Mouse (Mus musculus) mouse embryonic stem cell (cell line): ENCODE results near the gene Gpr6.

Experiments
- in situ Hi-C, 2 experiments: fragments of 300-500 bp; cut with MboI; formaldehyde crosslinking; loops; 1 replicate in 1 of 2; 3 replicates in 1 of 2; pipeline ENCODE4 v1.14.3; 2019 to 2020; ENCODE audit warnings: low sequenced_read_pairs in 2 of 2, low pct_unique_long_range_greater_than_20kb in 1 of 2, mixed read lengths in 1 of 2; ENCODE audit not compliant: unreplicated experiment in 1 of 2

Gene Gpr6

DNA sequence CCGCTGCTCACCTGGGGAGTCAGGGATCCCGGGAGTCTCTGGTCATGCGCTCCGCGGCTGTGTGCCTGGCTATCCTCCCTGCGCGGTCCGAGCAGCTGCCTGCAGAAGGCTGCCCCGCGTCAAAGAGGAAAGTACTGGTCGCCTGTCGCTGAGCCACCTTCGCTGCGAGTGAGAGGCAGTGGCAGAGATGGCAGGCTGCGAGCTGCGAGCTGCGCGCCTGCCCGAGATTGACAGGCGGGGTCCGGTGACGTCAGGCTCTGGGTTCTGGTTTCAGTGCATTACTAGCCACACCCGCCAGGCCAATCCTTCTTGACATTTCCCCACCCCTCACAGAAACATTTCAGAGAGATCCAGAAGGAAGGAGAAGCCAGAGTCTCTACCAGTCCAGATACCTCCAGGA lies at the start of gene Gpr6:
Gpr6 (minus strand) TSS at position 170 of the 400 bp plus-strand sequence.
- in situ Hi-C loops: no loop called here

DNA sequence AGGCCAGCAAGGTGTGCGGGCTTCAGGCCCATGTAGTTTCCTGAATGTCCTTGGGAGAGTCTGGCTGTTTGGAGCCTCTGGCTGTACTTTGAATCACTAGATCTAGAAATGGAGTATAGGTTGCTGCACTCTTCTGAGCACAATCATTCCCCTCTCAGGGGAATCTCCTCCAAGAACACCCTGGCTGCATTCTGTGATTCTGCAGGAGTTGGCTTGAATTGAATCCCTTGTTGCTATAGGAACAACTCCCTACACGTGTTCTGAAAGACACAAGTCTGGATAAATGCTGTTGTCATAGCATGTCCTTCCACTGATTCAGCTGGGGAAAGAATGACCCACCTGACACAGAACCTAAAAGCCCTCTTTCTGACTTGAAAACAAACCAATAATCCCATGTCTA lies 28.0 kb upstream of the Gpr6 start:
- in situ Hi-C loops: no loop called here

DNA sequence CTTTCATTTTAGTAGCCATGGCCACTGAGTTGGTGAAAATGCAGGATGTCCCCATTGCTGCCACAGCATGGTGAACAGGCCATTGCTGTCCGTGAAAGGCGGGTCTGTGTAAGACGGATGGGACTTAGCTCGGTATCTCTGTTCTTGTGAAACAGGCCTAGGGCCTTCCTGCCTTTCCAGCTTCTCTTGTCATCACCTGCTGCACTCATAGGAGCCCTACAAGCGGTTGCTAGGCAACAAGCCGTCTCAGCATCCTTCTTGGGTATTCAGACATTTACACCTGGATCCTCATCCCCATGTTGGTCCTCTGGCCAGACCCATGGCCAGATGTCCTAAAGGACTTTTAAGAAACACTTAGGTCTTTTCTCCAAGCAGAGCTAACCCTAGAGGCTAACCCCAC lies 26.1 kb upstream of the Gpr6 start:
- in situ Hi-C loops: no loop called here

DNA sequence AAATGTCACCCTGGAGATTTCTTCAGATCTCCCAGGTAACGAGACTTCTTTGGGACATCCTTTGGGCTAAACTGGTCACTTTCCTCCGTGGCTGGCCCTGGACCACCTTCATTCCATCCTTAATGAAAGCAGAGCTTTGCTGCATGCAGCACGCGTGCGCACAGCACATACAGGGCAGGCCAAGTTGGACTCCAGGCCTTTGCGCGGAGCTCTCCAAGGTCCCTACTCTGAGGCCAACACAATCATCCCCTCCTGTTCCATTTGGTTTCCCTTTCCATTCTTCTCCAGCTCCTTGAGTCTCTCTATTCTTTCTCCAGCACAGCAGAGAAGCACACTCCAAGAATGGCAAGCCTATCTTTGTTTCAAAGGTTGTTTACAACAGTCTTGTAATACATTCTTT lies 16.8 kb upstream of the Gpr6 start:
- in situ Hi-C loops: no loop called here

DNA sequence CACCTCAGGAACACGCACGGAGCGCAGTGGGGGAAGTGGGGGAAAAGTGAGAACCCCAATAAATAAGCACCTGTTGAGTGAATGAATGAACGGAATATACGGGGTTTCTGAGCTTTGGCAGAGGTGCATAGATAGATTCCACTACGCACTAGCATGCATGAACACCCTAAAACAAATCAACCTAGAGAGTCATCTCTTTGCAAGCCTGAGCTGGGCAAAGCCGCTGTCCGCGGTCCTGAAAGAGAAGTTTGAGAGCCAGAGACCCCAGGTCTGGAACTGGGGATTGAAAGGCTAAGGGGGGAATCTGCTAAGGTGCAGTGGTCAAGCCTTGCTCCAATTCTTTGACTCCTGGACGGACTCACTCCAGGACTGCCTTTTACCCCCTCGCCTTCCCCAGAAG lies 389 bp downstream of the Gpr6 start:
- in situ Hi-C loops: no loop called here

DNA sequence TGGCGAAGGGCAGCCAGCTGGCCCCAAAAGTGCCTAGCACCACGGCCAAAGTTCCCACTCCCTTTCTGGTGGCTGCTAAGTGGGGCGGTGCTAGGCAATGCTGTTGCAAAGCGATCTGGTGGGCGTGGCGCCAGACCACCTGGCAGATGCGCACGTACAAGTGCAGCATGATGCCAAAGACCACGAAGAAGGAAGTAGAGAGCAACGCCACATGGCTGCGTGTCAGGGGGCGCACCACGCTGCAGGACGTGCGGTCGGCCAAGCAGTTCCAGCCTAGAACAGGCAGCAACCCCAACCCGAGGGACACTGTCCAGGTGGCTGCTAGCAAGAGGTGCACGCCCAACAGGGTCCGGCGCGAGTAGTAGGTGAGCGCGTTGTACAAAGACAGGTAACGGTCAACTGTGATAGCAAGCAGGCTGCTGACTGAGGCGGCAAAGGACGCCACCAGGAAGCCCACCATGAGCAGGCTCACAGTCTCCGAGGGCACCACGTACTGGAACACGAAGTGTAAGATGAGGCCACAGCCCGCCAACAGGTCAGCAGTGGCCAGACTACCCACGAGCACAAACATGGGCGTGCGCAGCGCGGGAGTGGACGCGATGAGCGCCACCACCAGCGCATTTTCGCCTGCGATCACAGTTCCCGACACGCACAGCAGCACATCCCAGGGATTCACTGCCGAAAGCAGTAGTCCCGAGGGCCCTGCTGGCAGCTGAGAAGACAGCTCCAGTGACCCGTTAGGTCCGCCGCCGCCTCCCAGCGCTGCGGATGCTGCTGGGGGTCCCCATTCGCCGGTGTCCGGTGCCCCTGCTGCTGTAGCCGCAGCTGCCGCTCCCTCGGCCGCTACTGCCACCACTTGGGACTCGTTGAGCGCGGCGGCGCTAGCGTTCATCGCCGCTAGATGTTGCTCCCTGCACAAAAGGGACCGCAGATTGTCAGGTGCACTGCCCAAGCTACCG lies 1.1 kb downstream of the Gpr6 start:
- in situ Hi-C loops: no loop called here

DNA sequence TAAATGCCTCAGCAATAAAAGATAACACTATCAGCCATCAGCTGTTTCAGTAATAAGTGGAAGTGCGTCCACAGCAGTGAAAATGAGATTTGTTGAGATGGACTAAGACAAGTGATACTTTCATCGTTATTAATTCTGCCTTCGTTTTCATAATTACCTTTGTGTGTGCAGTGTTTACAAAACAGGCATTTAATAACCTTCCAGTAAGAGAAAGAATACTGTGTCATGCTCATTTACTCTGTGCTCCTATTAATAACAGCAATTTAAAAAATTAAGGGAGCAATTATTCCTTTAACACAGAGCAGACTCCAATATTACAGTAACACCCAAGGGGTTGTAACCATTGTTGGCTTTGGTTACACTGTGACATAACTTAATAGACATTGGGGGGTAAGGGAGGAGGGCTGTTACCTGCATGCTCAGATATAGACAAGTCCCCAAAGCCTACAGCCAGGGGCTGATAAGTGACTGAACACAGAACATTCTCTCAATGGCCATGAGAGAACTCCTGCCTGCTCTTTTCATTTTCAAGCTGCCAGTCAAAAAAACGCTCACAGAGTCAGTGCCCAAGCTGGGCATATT lies 11.7 kb downstream of the Gpr6 start:
- in situ Hi-C loops: no loop called here

DNA sequence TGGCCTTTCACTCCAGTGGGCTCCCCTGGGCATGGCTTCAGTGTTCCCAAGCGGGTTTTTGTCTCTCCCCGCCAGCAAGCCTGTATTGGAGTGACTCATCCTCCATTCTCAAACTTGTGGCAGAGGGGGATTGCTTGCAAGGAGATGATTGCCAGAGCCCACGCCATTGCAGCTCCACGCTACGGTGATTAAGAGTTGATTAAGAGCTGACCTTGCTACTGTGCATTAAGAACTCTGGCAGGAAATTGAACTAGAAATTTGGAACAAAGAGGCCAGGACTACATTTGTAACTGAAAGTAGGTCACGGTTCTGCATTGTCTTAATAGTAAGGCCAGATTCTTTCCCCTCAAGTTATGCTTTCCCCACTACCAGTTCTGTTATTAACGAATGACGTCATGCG lies 16.5 kb downstream of the Gpr6 start:
- in situ Hi-C loops: no loop called here

DNA sequence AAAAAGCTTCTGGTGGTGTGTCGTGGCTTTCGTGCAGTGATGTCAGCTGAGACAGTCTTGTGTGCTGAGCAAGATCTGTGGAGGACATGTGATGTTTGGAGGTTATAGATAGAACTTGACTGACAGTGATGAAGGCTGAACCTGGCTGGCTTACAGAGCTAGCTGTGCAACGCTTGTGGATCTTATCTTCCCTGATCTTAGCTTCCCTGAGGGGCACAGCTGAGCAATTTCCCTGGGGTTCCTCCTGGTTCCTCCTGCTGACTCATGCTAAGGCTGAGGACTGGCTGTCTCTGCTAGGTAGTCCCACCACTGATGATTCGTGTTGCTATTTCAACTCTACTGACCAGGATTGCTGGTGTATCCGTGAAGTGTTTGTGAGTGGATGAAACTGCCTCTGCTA lies 18.1 kb downstream of the Gpr6 start:
- in situ Hi-C loops: no loop called here

DNA sequence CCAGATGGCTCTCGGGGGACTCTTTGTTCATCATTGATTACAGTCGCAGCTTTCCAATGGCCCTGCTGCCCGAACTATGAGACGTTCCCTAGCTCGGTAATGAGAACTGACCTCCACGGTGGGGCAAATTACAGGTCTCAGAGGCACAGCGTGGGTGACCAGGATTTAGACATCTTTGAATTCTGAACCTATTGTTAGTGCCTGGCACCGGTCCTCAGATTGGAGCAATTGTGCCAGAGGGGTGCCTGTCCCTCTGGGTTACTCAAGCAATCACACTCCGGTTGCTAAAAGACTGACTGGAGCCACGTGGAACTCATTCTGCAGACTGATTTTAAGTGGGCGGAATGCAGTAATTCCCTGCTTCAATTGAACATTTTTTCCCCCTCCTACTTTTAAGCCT lies 29.8 kb downstream of the Gpr6 start:
- in situ Hi-C loops: no loop called here

DNA sequence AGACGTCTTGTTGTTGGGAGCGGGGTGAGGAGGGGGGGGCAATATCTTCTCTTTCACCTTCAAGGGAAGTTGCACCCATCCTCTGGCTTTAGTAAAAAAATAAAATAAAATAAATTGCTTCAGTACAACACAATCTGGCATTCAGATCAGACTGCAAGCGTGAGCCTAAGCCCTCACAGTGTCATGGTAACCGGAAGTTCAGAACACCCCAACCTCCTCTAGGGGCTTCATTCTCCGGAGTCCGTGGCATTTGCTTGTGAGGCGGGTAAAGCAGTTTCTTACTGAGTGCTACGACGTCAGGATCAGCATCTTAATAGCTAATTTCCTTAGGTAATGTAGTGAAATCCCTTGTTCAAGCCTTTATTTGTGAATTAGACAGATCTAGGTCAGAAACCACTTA lies 30.6 kb downstream of the Gpr6 start:
- in situ Hi-C loops: no loop called here

DNA sequence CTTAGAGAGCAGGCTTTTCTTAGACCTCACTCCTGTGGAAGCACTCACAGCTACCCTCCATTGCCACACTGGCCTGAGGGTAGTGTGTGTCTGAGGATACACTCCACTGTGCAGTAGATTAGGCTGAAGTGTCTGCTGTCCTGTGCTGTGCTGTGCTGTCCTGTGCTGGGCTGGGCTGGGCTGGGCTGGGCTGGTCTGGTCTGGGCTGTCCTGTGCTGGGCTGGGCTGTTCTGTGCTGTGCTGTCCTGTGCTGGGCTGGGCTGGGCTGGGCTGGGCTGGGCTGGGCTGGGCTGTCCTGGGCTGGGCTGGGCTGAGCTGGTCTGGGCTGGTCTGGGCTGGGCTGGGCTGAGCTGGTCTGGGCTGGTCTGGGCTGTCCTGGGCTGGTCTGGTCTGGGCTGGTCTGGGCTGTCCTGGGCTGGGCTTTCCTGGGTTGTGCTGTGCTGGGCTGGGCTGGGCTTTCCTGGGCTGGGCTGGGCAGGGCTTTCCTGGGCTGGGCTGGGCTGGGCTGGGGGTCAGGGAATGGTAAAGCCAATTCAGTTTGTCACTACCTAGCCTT lies 31.5 kb downstream of the Gpr6 start:
- in situ Hi-C loops: no loop called here

DNA sequence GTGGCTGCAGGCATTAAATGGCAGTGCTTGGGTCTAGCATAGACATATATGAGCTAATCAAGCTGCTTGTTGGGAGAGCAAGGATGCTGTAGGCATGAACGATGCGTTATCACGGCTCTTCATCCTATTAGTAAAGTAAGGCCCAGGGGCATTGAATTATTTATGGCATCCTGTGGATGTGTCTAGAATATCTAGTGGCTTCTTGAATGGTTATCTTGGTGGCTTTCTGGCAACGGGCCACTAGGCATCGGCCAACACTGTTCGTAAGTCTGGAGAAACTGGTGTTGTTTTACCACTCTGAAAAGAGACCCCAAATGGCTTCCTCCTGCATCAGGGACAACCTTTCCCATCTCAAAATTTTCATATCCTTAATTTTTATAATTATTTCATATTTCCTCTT lies 33.6 kb downstream of the Gpr6 start:
- in situ Hi-C loops: no loop called here

DNA sequence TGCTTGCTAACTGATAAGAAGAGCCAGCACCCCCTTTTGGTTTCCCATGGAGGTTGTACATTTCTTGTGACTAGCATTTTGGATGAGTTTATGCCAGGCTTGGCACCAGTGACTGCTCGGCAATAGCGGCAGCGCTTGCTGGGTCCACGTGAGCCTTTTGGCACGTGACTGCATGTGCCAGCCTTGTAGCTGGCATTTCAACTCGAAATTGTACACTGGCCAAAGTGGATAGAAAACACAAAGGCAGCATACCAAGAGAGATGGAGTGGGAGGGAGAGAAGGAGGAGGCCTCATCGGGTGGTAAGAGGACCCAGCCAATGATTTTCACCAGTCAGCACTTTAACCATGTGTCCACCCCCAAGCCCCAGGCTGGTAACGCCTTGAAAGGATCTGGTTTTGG lies 34.4 kb downstream of the Gpr6 start:
- in situ Hi-C loops: no loop called here

DNA sequence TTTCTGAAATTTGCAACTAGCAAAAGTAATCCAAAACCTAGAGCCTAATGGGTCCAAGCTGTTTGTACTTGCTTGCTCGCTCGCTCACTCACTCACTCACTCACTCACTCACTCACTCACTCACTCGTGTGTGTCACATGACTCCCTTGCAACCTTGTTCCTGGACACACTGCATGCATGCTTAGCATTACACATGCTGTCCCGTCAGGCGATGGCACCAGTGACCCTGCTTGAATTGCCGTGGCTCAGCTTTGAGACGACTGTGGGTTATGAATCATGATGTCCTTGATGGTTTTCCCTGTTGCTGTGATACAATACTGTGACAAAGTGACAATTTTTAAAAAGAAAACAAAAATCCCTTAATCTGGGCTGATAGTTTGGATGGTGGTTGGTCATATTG lies 39.3 kb downstream of the Gpr6 start:
- in situ Hi-C loops: no loop called here

DNA sequence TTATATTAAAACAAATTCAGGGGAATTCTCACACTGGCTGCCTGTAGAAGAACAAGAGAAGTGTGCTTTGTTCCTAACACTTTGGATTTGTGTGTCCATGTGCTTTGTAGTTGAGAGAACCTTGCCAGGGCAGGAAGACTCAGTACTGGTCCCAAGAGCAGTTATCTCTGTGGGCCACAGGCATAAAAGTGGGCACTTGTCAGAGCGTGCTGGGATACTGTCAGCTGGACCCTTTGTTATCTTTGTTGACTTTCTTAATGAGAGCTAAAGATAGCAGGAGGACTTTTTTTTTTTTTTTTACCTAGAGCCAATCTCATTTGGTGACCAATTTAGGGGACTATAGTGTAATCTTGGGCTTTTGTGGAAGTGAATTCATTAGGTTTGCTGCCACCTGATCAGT lies 47.2 kb downstream of the Gpr6 start:
- in situ Hi-C loops: loop anchor here (25.0 kb wide), 4 partner anchors 262 to 662 kb away; no protein-coding TSS in a partner anchor

DNA sequence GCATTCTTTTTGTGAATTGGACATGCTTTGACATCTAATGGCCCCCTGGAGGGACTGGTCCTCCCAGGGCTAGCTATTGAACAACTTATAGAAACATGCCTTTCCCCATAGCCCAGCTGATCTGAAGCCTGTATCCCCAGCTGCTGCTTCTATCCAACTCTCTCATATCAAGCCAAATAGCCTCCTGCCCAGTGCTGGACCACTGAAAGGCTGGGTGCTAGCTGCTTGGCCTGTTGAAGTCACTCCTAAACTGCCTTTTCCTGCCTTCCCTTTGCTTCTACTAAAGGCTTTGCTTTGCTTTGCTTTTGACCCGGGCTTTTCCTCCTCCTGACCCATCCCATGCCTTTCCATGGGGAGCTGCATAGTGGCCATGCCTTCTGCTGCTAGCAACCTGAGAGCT lies 47.7 kb downstream of the Gpr6 start:
- in situ Hi-C loops: loop anchor here (25.0 kb wide), 4 partner anchors 263 to 663 kb away; no protein-coding TSS in a partner anchor

DNA sequence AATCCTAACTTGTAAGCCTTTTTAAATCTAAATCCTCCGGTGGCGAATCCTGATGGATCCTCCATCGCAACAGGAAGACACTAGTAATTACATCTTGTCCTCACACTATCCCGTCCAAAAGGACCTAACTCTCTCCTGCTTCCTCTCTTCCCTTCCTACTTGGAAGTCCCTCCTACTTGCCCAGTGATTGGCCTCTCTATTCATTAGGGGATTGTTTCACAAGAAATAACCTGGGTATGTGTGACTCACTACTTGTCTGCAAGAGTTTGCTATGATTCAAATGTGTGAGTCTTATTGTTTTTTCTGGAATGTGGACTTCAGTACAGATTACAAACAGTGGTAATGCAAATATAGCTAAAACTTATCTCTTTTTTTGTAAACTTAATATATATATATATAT lies 49.9 kb downstream of the Gpr6 start:
- in situ Hi-C loops: loop anchor here (25.0 kb wide), 4 partner anchors 265 to 665 kb away; no protein-coding TSS in a partner anchor
